ENCODE assay signal across 11 mouse cellular contexts in genomic region chr10:120431435-120431834, GRCm38 (mm10). TPM values are rescaled to one million over a fixed set of nuclear protein-coding genes. Genes with fewer than 3 reads are reported as not detected.
DNase-seq lines count a peak whose midpoint lies in the region; ATAC-seq and TF ChIP-seq lines count a peak whose summit lies in the region.
"Had no signal": no experiment of that assay in that cellular context is flagged by ENCODE, and none has a peak within 500 bp of the region (broad histone marks: within the 10 kb centered on the region; RNA-seq: fewer than 3 reads in every experiment).

No protein-coding gene starts in this region.

- ATAC-seq in intestine, embryonic 14.5 days (replicated peaks; ENCODE audit: low FRiP score, low TSS enrichment, low read depth): no peak
- ATAC-seq in intestine, embryonic 15.5 days: no peak
- ATAC-seq in lung, embryonic 14.5 days (ENCODE audit: insufficient read depth): no peak
- ATAC-seq: midbrain, embryonic 16.5 days had no signal

- no peaks in the 10 kb centered on the region for H3K27me3 ChIP-seq in intestine, embryonic 14.5 days (replicated peaks; ENCODE audit: control insufficient read depth, insufficient read depth, low read length)
- H3K27me3 ChIP-seq in intestine, embryonic 15.5 days (replicated peaks): no peaks in the 10 kb centered on the region
- H3K27me3 ChIP-seq in lung, embryonic 14.5 days (ENCODE audit: insufficient read depth, low read length): no peaks in the 10 kb centered on the region
- H3K27me3 ChIP-seq: embryonic facial prominence, embryonic 12.5 days; liver, embryonic 15.5 days had no signal

- no peak overlapping the region for H3K4me3 ChIP-seq in intestine, embryonic 14.5 days (ENCODE audit: low read depth, low read length)
- no peak overlapping the region for H3K4me3 ChIP-seq in intestine, embryonic 15.5 days (replicated peaks)
- H3K4me3 ChIP-seq in lung, embryonic 14.5 days (ENCODE audit: low read depth, low read length): no peak overlapping the region
- H3K4me3 ChIP-seq: embryonic facial prominence, embryonic 12.5 days; liver, embryonic 15.5 days had no signal

- WGBS in intestine, embryonic 14.5 days: 33% methylated on average over 2 of the region's 2 CpGs
- WGBS in intestine, embryonic 15.5 days: 36% methylated on average over 2 of the region's 2 CpGs
- WGBS in lung, embryonic 14.5 days: 35% methylated on average over 2 of the region's 2 CpGs

- peaks cover 42% of the 10 kb centered on the region for H3K36me3 ChIP-seq in intestine, embryonic 14.5 days (ENCODE audit: control insufficient read depth, insufficient read depth, low read length)
- no peaks in the 10 kb centered on the region for H3K36me3 ChIP-seq in intestine, embryonic 15.5 days
- 0 out of 2 replicates have a peak, but pooled peaks cover 8% of the 10 kb centered on the region for H3K36me3 ChIP-seq in lung, embryonic 14.5 days (ENCODE audit: insufficient read depth)
- H3K36me3 ChIP-seq: liver, embryonic 15.5 days had no signal

- H3K9ac ChIP-seq in intestine, embryonic 14.5 days (ENCODE audit: low read length): no peak overlapping the region
- H3K9ac ChIP-seq in intestine, embryonic 15.5 days: no peak overlapping the region
- H3K9ac ChIP-seq in lung, embryonic 14.5 days: no peak overlapping the region
- H3K9ac ChIP-seq: embryonic facial prominence, embryonic 12.5 days; liver, embryonic 15.5 days had no signal

- H3K4me1 ChIP-seq in intestine, embryonic 14.5 days (replicated peaks; ENCODE audit: control insufficient read depth, insufficient read depth, low read length): peaks cover 73% of the 10 kb centered on the region
- peaks cover 40% of the 10 kb centered on the region for H3K4me1 ChIP-seq in intestine, embryonic 15.5 days (replicated peaks)
- H3K4me1 ChIP-seq in lung, embryonic 14.5 days (ENCODE audit: insufficient read depth): peaks cover 47% of the 10 kb centered on the region

- H3K4me2 ChIP-seq in intestine, embryonic 14.5 days (ENCODE audit: low read length): no peak overlapping the region
- H3K4me2 ChIP-seq in intestine, embryonic 15.5 days (replicated peaks): no peak overlapping the region
- no peak overlapping the region for H3K4me2 ChIP-seq in lung, embryonic 14.5 days
- H3K4me2 ChIP-seq: embryonic facial prominence, embryonic 12.5 days; liver, embryonic 15.5 days had no signal

- no peak overlapping the region for H3K27ac ChIP-seq in intestine, embryonic 14.5 days (ENCODE audit: low read depth)
- no peak overlapping the region for H3K27ac ChIP-seq in intestine, embryonic 15.5 days
- H3K27ac ChIP-seq in lung, embryonic 14.5 days (ENCODE audit: low read depth): no peak overlapping the region
- H3K27ac ChIP-seq: liver, embryonic 15.5 days had no signal

- peak; percentile 69 for DNase-seq in adrenal gland, postnatal 14 days
- no peak for DNase-seq in adrenal gland, adult 18-20 months (ENCODE audit: low spot score in 2 of 2)
- DNase-seq in intestine, embryonic 14.5 days (ENCODE audit: low spot score): peak; percentile 49
- no peak for DNase-seq in lung, embryonic 14.5 days
- DNase-seq in lung, postnatal 25 days (ENCODE audit: low spot score): no peak
- DNase-seq in kidney, postnatal 14 days: peak; percentile 44
- no peak for DNase-seq in cerebellum, postnatal 36 days

- no peaks in the 10 kb centered on the region for H3K9me3 ChIP-seq in intestine, embryonic 14.5 days (ENCODE audit: control insufficient read depth, low read length)
- no peaks in the 10 kb centered on the region for H3K9me3 ChIP-seq in intestine, embryonic 15.5 days
- no peaks in the 10 kb centered on the region for H3K9me3 ChIP-seq in lung, embryonic 14.5 days (ENCODE audit: low read depth, low read length)
- H3K9me3 ChIP-seq: embryonic facial prominence, embryonic 12.5 days; liver, embryonic 15.5 days had no signal

- peak; percentile 55 for TF ChIP-seq CTCF in lung, embryonic 14.5 days (IDR thresholded peaks at IDR 0.05; ENCODE audit: low read depth)

RNA-seq across cellular contexts. Expression of gene Hmga2, which starts 44.8 kb away (rescaled TPM):
- 6.5 and 6.9 TPM in 2 replicates for total RNA-seq in adrenal gland, postnatal 14 days (2021)
- 1 to 10 TPM; 2.0 to 4.0 TPM for total RNA-seq in adrenal gland, adult 18-20 months (2021)
- polyA plus RNA-seq in intestine, embryonic 14.5 days (2014; fragmentation: Nextera tagmentation; extraction: Ambion mirVana): 61.0 and 68.0 TPM in 2 replicates
- 33.9 and 41.2 TPM in 2 replicates for polyA plus RNA-seq in intestine, embryonic 15.5 days (2015; fragmentation: Nextera tagmentation; extraction: Ambion mirVana)
- polyA plus RNA-seq in lung, embryonic 14.5 days (2014; fragmentation: Nextera tagmentation; extraction: Ambion mirVana): 13.8 and 13.9 TPM in 2 replicates

Comparison
In these comparisons a context has a peak if more than half of its experiments do, and no peak if none do; other contexts are left out.
1. DNase-seq: peak in adrenal gland, postnatal 14 days (single experiment), intestine, embryonic 14.5 days (single experiment) and kidney, postnatal 14 days (single experiment); none in adrenal gland, adult 18-20 months (0 of 2), lung, embryonic 14.5 days (single experiment), lung, postnatal 25 days (single experiment) and cerebellum, postnatal 36 days (0 of 2).